Mouse (Mus musculus) olfactory bulb, adult 2 months (tissue): ENCODE results near the gene Fars2. TPM values are rescaled to one million over a fixed set of nuclear protein-coding genes. Genes with fewer than 3 reads are reported as not detected.
A peak's percentile ranks its signal among the peaks of the same experiment; 100 is the strongest.

Source experiments
- H3K27ac ChIP-seq: fragments of 200-500 bp; 2 replicates; pipeline ENCODE4 v1.5.1; 2012; ENCODE audit warnings: low read depth, low read length; ENCODE audit not compliant: insufficient read depth
- H3K4me1 ChIP-seq: fragments of 200-500 bp; 2 replicates; pipeline ENCODE4 v1.6.1; 2012; ENCODE audit warnings: low read length; ENCODE audit not compliant: control insufficient read depth, insufficient read depth
- H3K4me3 ChIP-seq: fragments of 200-500 bp; 2 replicates; pipeline ENCODE4 v1.5.1; 2012; ENCODE audit warnings: mild to moderate bottlenecking, low read depth, low read length, moderate library complexity; ENCODE audit not compliant: insufficient read depth
- CTCF ChIP-seq: fragments of 200-500 bp; IDR thresholded peaks from 2 replicates; pipeline ENCODE4 v1.5.1; 2012; ENCODE audit warnings: low read depth, mild to moderate bottlenecking, low read length, moderate library complexity; ENCODE audit not compliant: insufficient read depth
- POLR2A ChIP-seq: fragments of 200-500 bp; IDR thresholded peaks from 2 replicates; pipeline ENCODE4 v1.6.1; 2012; ENCODE audit warnings: mild to moderate bottlenecking, low read depth, low read length, moderate library complexity; ENCODE audit not compliant: insufficient read depth
- WGBS: fragments of 180-500 bp; shearing (Covaris S2); methylation state at CpG from one replicate; pipeline ENCODE4 v1.1.7; 2018; 5-methylcytosine and 5-hydroxymethylcytosine counted together
- polyA plus RNA-seq: library from polyadenylated mRNA; stranded (reverse); fragments of >200 nt; gene quantifications from 2 replicates; pipeline ENCODE4 v1.2.4, GENCODE M21; 2012; ENCODE audit warnings: low replicate concordance; ENCODE audit not compliant: missing spikeins, insufficient read depth, insufficient read length

Fars2 gene
- polyA plus RNA-seq, 1 experiment = not detected

- Histone ChIP-seq H3K4me1 (peaks cover 7% of the 10 kb centered on the region), H3K4me3 (no peak overlapping the region), H3K27ac (no peak overlapping the region)
- no peak for TF ChIP-seq CTCF
- TF ChIP-seq POLR2A = no peak
- WGBS = 76% methylated on average over 7 of the region's 7 CpGs
These were observed 467.0 kb downstream of the Fars2 start for GRCm38 (mm10) chr13:36584197-36584596.

GRCm38 (mm10) chr13:36589092-36589491 lies 471.9 kb downstream of the Fars2 start:
- Histone ChIP-seq H3K4me3 (no peak overlapping the region), H3K4me1 (no peaks in the 10 kb centered on the region), H3K27ac (no peak overlapping the region)
- WGBS = 53% methylated on average over 4 of the region's 4 CpGs
- TF ChIP-seq POLR2A (no peak), CTCF (no peak)

GRCm38 (mm10) chr13:36592291-36592690 lies 475.1 kb downstream of the Fars2 start:
- no peak for TF ChIP-seq POLR2A
- no peak for TF ChIP-seq CTCF
- Histone ChIP-seq H3K27ac (no peak overlapping the region), H3K4me1 (no peaks in the 10 kb centered on the region), H3K4me3 (no peak overlapping the region)
- 80% methylated on average over 2 of the region's 2 CpGs for WGBS

- TF ChIP-seq CTCF (no peak), POLR2A (no peak)
- no peaks in the 10 kb centered on the region for H3K4me1 ChIP-seq
- WGBS = 84% methylated on average over 5 of the region's 5 CpGs
- no peak overlapping the region for H3K4me3 ChIP-seq
- H3K27ac ChIP-seq = no peak overlapping the region
These were observed 489.5 kb downstream of the Fars2 start for GRCm38 (mm10) chr13:36606717-36607116.

GRCm38 (mm10) chr13:36607871-36608270 lies 490.7 kb downstream of the Fars2 start:
- H3K4me1 ChIP-seq = no peaks in the 10 kb centered on the region; the same call in 1 of the 2 replicates
- no peak overlapping the region for H3K4me3 ChIP-seq
- TF ChIP-seq POLR2A = no peak
- no peak for TF ChIP-seq CTCF
- no peak overlapping the region for H3K27ac ChIP-seq
- WGBS = 95% methylated on average over 4 of the region's 4 CpGs

- TF ChIP-seq POLR2A = no peak
- no peak overlapping the region for H3K27ac ChIP-seq
- no peak overlapping the region for H3K4me3 ChIP-seq
- no peaks in the 10 kb centered on the region; the same call in 1 of the 2 replicates for H3K4me1 ChIP-seq
- 97% methylated on average over 5 of the region's 5 CpGs for WGBS
These were observed 493.2 kb downstream of the Fars2 start for GRCm38 (mm10) chr13:36610426-36610825.

GRCm38 (mm10) chr13:36612785-36613750 lies 495.9 kb downstream of the Fars2 start:
- TF ChIP-seq POLR2A = no peak
- TF ChIP-seq CTCF = no peak
- Histone ChIP-seq H3K4me1 (no peaks in the 10 kb centered on the region; the same call in 1 of the 2 replicates), H3K27ac (no peak overlapping the region), H3K4me3 (peak overlapping the region; percentile 12; the same call in 1 of the 2 replicates)
- 21% methylated on average over 23 of the region's 23 CpGs for WGBS

GRCm38 (mm10) chr13:36620498-36621332 lies 503.5 kb downstream of the Fars2 start:
- Histone ChIP-seq H3K4me1 (no peaks in the 10 kb centered on the region), H3K27ac (no peak overlapping the region), H3K4me3 (no peak overlapping the region)
- TF ChIP-seq CTCF (no peak), POLR2A (no peak)
- 91% methylated on average over 10 of the region's 10 CpGs for WGBS

- WGBS = 98% methylated on average over 1 of the region's 1 CpGs
- Histone ChIP-seq H3K4me3 (no peak overlapping the region), H3K27ac (no peak overlapping the region), H3K4me1 (no peaks in the 10 kb centered on the region)
- no peak for TF ChIP-seq CTCF
- TF ChIP-seq POLR2A = no peak
These were observed 504.1 kb downstream of the Fars2 start for GRCm38 (mm10) chr13:36621333-36621659.
